Comparison of ENCODE assay signal across 1 mouse cellular context in the genomic region with DNA sequence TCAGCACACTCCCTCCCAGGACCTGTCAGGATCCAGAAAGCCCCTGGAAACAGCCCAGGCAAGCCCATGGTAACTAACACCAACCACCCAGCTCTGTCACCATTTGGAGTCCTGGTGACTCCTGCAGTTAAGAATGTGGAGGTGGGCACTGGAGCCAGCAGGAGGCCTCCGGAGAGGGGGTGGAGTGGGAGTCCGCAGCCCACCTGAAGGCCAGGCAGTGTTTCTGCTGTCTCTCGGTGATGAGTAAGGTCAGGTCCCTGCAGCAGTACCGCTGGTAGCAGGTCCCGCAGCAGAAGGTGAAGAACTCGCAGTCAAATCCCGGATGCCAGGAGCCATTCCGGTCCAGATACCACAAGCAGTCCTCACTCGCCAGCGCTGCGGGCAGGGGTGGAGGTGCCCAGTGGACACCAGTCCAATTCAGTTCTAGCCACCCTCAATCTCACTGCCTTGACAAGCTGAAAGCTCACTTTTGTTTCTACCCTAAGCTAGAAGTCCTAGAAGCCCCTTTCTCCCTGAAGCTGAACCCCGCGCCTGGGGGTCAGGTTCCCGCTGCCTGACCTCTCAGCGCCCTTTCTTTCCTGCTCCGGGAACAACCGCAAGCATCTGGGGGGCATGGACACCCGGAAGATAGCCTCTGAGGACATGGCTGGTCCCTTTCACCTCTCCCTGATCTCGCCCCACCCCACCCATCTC.
TF ChIP-seq lines count a peak whose summit lies in the region.

No protein-coding gene starts in this region.

TF ChIP-seq in CH12.LX, 34 proteins besides CTCF, POLR2A, EP300 and RAD21:
- TF ChIP-seq ZMIZ1 (IDR thresholded peaks at IDR 0.05; ENCODE audit: low read depth, low read length), result no peak
- TF ChIP-seq MYC (IDR thresholded peaks at IDR 0.05; ENCODE audit: low read depth, low read length), result no peak
- TF ChIP-seq SMC3 (IDR thresholded peaks at IDR 0.05; ENCODE audit: low read depth, low read length), result no peak
- TF ChIP-seq PAX5 (IDR thresholded peaks at IDR 0.05; ENCODE audit: low read length), result no peak
- no peak for TF ChIP-seq UBTF (IDR thresholded peaks at IDR 0.05; ENCODE audit: low read depth, low read length)
- no peak for TF ChIP-seq IRF4 (IDR thresholded peaks at IDR 0.05; ENCODE audit: low read depth, low read length)
- no peak for TF ChIP-seq BHLHE40 (IDR thresholded peaks at IDR 0.05; ENCODE audit: low read depth, low read length)
- TF ChIP-seq MEF2A (IDR thresholded peaks at IDR 0.05; ENCODE audit: borderline replicate concordance, low read depth, low read length), result no peak
- no peak for TF ChIP-seq ZNF384 (IDR thresholded peaks at IDR 0.05; ENCODE audit: low read depth, low read length)
- no peak for TF ChIP-seq E2F4 (IDR thresholded peaks at IDR 0.05; ENCODE audit: insufficient replicate concordance, low read depth, low read length)
- no peak for TF ChIP-seq ELF1 (IDR thresholded peaks at IDR 0.05; ENCODE audit: low read depth, low read length)
- no peak for TF ChIP-seq KAT2A (IDR thresholded peaks at IDR 0.05; ENCODE audit: insufficient replicate concordance, low read length)
- no peak for TF ChIP-seq MAFK (IDR thresholded peaks at IDR 0.05; ENCODE audit: insufficient replicate concordance, low read length)
- TF ChIP-seq POLR2AphosphoS2 (IDR thresholded peaks at IDR 0.05; ENCODE audit: low read depth, low read length), result no peak
TF ChIP-seq in CH12.LX: peak in this region for 0.
